Mouse (Mus musculus) urinary bladder, adult 2 months (tissue): ENCODE data around the gene Adi1. TPM values are rescaled to one million over a fixed set of nuclear protein-coding genes. Genes with fewer than 3 reads are reported as not detected.

Experiments used
- DNase-seq: peaks from one replicate; pipeline ENCODE4 v3.0.0; 2022; ENCODE audit warnings: low spot score
- polyA plus RNA-seq: library from polyadenylated mRNA; depleted of rRNA; stranded (reverse); fragments of >200 nt; gene quantifications from 2 replicates; pipeline ENCODE4 v1.2.3, GENCODE M21; 2012; rRNA removed

The Adi1 gene
- polyA plus RNA-seq, 1 experiment, result 56.3 TPM

DNA sequence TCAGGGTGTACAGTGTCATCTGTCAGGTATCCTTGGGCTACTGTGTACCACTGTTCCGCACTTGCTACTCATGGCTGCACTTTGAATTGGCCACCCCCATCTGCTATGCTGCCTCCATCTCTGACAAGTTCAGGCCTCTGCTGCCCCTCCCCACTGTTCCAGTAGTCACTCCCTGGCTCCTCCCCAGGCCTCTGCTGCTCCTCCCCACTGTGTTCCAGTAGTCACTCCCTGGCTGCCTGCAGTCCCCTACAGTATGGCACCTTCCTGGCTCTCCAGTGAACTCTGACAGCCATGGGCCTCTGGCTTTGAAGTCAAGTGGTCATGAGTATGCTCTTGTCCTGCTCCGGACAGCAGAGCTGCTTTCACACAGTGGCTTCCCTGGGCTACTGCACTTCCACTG lies 19.2 kb downstream of the Adi1 start:
- no peak for DNase-seq

DNA sequence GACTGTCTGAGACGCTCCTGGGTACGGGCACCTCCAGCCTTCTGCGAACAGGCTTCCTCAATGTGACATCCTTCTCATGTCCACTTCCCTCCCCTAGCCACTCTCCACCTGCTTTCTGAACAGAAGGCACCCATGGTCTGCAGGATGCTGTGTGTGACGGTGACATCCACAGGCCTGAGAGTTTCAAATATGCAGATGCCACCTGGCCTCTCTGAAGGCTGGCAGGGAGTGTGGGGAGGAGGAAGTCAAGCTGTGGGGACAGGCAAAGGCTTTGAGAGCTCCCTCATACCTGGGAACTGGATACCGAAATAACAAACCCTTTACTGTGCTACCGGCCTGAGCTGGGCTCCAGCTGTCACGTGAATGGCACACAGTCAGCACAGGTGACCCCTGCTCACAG lies 19.7 kb downstream of the Adi1 start:
- DNase-seq, result no peak

DNA sequence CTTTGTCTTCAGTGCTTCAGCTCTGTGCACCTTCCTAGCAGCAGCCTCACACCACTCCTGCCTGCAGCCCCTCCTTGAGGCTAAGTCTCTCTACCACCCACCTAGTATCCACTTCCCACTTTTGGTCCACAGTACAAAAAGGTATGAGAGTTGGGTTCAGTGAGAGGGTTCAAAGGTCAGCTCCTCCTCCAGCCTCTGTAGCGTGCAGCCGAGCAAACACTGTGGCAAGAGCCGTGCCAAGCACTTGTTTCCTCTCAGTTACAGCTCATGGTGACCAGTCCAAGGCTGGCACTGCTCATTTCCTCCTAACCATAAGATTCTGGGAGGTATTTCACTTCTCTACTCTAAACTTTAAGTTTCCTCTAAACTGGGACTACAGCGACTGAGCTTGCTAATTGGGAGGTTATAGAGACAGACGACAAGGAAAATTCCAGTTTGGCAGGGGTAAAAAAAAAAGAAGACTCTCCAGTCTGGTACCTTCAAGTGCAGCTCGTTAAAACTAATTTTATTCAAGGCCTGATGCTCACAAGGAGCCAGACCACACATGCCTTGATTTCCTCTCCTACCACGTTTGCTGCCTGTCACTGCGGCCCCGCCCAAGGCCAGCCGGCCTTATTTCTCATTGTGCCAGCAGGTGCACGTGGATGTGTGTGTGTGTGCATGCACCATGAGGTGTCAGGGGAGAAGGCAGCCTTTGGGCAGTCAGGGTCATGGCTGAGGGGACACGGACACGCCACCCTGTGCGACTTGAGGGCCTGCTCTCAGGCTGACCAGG lies 23.0 kb downstream of the Adi1 start:
- no peak for DNase-seq

DNA sequence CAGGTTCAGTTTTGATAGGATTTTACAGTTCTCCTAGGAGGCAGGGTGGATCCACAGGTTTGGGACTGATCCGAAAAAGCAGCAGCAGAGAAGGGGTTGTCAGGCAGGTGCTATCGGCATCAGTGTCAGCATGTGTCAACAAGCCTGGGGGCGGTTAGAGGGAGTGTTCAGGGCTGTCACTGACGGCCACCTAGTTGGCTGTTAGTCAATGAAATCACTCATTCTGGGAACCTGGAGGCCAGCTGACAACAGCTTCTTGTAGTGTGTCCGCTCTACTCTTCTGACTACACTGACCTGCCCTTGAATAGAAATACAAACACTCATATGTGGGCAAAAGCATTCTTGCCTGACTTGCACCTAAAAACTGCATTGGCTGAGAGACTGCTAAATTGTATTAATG lies 24.1 kb downstream of the Adi1 start:
- no peak for DNase-seq

DNA sequence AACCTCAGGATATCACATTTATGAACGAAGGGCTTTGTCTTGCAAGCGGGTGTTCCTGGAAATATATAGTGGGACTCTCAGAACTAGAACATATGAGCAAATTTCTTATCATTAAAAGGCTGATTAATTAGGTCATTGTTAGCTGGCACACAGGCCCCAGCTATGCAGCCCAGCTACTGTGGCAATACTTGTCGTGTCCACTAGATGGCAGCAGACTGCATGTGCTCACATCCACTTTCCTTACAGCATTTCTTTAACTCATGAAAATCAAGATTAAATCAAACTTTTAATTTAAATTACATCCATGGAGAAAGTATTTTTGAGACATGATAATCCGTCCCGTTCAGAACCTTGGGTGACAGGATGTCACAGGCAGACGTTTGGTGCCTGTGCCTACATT lies 24.6 kb downstream of the Adi1 start:
- DNase-seq, result no peak

DNA sequence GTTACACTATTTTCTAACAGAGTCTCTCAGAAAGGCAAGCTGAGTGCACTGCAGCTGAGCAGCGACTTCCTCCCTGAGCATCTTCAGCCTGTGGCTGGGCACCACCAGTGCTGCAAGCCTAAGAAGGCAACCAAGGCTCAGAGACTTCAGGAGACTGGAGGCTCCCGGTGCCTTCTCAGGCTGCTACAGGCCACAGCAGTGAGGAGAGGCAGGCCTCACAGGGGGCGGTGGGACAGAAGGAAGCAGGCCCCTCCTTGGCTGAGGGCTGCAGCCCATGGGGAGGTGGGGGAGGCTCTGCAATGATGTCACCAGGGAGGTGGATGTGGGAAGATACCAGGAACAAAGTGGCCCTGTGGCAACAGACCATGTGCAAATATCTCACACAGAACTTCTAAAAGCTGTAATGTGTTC lies 25.1 kb downstream of the Adi1 start:
- no peak for DNase-seq

DNA sequence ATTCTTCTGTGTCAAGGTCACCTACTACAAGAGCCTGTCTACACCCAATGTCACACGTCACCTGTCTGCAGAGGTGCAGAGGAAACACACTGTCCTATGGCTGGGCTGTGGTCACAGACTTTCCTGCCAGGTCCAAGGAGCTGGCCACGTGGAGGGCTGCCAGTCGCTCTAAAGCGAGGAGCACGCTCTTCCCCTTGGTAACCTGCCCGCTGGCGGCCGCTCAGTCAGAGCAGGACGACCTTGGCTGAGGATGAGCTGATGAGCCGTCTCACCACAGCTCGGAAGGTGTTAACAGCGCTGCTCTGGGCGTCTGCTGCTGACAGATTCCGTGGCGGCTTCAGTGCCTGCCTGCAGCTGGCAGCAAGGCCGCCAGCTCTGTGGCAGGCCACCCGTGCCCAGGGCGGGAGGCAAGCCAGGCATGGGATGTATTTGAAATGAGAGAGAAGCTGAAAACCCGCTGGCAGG lies 25.6 kb downstream of the Adi1 start:
- no peak for DNase-seq

DNA sequence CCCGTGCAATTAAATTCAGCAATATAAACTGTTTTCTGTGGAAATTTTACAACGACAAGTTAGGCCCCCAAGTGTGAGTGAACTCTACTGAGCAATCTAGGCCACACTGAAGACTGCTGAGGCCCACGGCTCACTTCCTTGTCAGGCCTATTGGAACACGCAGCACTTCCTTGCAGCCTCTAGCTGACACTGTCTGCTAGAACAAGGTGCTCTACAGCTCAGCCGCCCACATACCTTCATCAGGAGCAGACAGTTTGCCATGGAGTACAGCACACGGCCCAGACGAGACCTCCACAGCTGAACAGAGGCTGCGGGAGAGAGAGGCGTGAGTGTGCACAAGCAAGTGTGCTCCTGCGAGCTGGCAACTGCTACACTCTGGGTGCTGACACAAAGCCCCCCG lies 26.3 kb downstream of the Adi1 start:
- no peak for DNase-seq

DNA sequence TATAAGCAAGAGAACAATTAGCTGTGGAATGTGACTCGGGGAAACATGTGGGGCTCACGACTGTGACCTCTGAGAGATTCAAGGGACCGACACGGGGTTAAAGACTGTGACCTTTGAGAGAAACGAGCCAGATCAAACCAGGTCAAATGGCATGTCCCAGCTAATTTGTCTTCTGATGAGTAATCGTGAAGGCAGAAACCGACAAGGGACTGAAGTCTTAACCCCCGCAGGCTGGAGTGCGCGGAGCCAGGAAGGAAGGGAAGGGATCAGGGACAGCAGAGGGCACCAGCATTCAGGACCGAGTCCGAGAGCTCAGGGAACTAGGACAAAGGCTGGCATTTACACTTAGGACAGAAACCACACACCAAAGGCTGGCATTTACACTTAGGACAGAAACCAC lies 29.4 kb downstream of the Adi1 start:
- no peak for DNase-seq

DNA sequence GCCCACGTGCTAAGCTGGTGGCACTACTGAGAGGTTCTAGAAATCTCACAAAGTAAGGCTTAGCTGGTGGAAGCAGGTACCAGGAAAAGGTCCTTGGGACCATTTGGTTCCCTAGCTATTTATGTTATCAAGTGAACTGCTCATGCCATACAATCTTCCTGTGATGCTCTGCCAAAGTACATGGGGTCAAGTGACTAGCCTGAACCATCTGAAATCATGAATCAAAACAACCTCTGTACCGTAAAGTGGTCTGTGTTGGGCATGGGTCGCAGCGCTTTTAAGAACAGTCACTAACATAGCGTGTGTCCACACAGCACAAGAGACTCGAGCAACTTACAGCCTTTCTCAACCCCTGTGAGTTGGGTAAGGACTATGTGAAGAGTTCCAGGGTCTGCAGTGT lies 30.2 kb downstream of the Adi1 start:
- no peak for DNase-seq

DNA sequence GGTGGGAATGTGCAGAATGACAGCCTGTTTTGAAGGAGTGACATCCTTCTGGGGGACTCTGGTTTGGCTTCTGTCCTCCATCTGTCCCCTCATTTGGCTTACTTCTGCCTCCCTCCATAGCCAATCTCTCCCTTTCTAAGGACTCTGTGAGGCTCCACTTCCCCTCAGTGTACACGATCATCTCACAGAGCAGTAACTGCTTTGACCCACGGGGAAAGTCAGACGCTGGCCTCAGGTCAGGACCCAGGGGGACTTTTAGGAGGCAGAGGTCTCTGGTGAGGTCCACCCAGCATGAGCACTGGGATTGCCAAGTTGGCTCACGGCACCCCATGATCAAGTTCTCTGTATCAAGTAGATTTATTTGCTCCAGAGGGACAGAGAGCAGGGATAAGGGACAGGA lies 33.1 kb downstream of the Adi1 start:
- DNase-seq, result no peak

DNA sequence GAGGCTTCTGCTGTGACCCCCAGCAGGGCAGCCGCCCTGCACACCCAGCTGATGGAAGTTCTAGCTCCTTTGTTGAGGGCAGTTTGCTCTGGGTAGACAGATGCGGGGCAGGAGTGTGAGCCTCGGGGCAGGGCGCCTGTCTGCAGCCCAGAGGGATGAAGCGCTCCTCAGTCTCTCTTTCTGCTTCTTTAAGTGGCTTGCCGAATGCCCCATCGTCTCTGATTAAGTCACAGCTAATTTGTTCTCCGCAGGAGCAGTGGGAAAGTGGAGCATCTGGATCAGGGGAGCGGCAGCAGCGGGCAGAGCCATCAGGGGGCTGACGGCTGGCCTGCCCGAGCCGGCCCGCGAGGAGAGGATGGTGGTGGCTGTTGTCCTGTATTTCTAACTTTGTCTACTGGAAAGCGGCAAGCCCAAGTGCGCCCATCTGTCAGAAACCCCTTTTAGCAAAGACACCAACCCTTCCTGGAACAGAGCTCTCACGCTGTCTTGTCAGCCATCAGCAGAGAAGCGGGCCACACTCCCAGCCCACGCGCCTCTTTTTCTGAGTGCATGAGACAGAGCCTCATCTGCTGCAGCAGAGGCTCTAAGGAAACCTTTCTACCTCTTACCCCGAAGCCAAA lies 35.6 kb downstream of the Adi1 start:
- no peak for DNase-seq

DNA sequence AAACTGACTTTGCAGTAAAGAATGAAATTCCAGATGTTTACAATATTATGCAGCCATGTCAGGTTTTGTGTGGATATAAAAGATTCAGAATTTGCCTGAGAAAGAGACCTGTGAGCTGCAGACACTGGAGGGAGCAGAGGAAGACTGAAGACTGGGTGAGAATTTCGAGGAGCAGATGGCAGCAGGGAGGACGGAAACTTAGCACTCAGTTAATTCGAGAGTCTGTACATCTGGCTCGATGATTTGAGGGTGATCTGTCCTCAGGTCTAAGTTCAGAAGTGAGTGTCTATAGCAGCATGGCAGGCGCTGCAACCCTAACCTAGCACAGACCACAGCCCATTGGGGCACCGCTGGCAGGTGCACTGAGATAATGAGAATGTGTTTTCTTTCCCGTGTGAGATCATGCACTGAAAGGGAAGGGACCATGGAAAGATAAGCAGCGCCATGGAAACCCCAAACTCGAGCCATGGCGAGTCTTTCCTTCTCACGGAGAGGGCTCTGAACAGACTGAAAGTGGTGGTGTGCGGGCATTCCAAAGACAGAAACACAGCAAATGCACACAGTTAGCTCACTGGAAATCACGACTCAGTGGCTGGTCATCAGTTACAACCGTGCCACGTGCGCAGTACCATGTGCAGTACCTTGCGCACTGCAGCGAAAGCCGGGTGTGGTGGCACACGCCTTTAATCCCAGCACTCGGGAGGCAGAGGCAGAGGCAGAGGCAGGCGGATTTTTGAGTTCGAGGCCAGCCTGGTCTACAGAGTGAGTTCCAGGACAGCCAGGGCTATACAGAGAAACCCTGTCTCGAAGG lies 40.0 kb downstream of the Adi1 start:
- DNase-seq, result no peak

DNA sequence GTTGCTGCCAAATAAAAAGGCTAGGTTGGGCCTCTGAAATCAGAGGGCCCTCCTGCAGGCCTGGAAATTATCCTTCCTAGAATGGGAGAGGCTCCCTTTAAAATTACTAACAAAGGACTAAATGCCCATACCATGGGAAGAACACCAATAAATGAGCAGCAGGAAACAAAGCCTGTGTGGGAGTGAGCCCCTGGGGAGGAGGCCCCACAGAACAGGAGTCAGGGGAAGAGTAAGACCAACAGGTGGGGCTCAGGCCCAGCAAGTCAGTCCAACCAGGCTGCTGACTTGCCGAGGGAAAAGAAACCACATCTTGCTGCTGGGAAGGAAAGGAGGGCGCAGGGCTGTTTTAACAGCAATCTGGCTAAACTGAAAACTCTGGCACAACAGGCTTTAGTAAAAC lies 42.0 kb downstream of the Adi1 start:
- no peak for DNase-seq

DNA sequence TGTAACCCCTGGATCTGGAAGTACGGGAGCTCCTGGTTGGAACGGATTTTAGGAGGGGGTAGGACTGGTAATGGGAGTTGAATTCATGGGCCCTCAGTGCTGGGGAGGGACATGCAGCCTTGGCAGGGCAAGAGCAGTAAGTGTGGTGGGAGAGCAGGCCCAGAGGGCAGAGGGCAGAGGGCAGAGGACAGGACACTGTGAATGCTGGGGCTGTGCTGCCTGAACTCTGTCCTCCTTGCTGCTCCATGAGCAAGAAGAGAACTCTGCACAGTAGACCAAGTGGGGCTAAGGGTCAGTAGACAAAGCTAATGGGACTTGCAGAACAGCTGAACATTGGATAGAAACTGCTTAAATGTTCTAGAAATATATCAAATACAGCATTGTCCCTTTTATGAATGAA lies 43.1 kb downstream of the Adi1 start:
- DNase-seq, result no peak

DNA sequence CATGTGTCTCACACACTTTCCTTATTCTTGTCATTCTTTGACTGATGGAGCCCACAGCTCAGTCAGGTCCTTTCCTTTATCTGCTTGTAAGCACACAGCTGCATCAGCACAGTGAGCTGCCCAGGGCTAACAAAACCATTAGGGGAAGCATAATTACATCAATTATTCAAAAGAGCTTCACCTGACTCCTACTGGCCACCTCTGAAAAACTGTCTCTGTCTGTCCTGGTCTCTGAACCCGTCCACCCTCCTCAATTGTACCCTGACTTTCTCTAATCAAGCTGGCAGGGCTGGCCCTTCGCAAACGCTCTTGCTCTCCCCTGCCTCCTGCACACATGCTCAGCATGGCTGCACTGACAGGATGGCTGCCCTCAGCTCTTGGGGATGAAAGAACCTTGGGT lies 49.3 kb downstream of the Adi1 start:
- no peak for DNase-seq

DNA sequence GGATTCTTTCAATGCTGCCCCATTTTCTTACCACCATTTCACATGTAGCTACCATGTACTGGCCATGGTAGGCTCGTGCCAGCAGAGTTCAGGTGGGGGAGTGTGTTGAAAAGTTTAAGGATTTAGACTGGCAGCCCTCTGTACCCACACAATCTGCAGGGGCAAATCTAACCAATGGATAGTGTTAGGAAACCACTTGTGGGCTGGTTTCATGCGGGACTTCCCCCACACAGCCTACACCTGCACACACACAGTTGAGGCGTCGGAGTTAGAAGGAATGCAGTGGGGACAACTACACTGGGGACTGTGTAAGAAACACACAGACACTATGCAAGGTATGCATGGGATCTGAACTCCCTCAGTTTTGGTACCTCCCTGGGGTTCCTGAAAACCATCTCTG lies 51.2 kb downstream of the Adi1 start:
- DNase-seq, result no peak

DNA sequence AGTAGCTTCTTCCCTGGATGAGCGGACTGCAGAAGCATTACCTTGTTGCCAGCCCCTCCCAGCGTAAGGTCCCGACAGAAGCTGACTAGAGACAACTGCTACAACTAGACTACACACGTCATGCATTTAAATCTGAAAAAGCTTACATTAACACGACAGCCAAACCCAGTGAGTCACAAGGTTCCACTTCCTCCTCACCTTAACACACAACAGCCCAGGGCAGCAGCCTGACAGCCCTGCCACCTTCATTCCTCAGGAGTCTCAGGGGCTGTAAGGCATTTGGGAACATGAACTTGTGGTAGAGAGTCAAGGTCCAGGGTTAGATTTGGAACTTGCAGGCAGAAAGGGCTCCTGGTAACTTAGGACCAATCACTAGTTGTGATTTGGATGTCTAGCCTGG lies 52.0 kb downstream of the Adi1 start:
- DNase-seq, result no peak

Other genes with a start within 250 kb of the Adi1 start
- not detected in 2 replicates for gene Dcdc2c, start 122.8 kb upstream of the Adi1 start, polyA plus RNA-seq
- gene Allc, start 92.7 kb upstream of the Adi1 start, polyA plus RNA-seq, result not detected in 2 replicates
- gene Colec11, start 51.9 kb upstream of the Adi1 start, polyA plus RNA-seq, result 5.4 and 7.9 TPM in 2 replicates
- 842 and 930 TPM in 2 replicates for gene Rps7, start 39.3 kb upstream of the Adi1 start, polyA plus RNA-seq
- gene Rnaseh1, start 25.6 kb upstream of the Adi1 start, polyA plus RNA-seq, result 16.9 and 25.3 TPM in 2 replicates
- gene Trappc12, start 75.2 kb downstream of the Adi1 start, polyA plus RNA-seq, result 37.5 and 41.7 TPM in 2 replicates
- 15.2 and 16.9 TPM in 2 replicates for gene Eipr1, start 76.6 kb downstream of the Adi1 start, polyA plus RNA-seq